Mouse (Mus musculus): Measurements from ENCODE around the gene Styx.
"Not testable (repeated sequence)": the region's sequence is repeated elsewhere in the genome, so short reads cannot be mapped to it uniquely, and the experiment has no call there.

Styx gene

DNA sequence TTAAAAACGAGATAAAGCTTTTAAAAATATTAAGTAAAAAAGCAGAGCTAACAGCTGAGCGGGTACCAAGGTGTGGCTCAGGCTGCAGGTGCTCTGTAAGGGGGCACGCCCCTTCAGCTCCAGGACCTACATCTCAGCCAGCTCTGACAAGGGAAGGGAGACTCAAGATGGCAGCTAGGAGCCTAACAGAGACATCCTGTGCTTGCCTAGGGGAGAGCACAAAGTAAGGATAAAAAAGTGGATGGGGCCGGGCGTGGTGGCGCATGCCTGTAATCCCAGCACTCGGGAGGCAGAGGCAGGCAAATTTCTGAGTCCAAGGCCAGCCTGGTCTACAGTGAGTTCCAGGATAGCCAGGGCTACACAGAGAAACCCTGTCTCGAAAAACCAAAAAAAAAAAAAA, 115.5 kb downstream of the Styx start:
- not testable (repeated sequence) for DNase-seq (ENCODE audit: low spot score in 2 of 2)

DNA sequence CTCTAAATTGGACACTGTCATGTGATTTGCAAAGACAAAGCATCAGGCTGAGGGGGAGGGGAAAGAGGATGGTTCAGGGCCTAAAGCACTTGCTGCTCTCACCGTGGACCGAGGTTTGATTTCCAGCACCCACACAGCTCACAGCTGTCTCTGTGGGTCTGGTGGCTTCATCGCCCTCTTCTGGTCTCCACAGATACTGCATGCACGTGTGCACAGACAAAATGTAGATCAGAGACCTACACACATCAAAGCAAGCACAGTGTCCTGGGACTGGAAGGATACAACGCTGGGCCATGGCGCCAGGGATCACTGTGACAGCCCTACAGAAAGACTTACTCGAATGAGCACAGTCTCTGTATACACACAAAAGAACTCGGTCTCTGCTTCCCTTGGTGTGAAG, 118.6 kb downstream of the Styx start:
- DNase-seq (ENCODE audit: low spot score in 2 of 2): no peak
